Mouse (Mus musculus): Measurements from ENCODE around the gene Gm10985.

Gene Gm10985

DNA sequence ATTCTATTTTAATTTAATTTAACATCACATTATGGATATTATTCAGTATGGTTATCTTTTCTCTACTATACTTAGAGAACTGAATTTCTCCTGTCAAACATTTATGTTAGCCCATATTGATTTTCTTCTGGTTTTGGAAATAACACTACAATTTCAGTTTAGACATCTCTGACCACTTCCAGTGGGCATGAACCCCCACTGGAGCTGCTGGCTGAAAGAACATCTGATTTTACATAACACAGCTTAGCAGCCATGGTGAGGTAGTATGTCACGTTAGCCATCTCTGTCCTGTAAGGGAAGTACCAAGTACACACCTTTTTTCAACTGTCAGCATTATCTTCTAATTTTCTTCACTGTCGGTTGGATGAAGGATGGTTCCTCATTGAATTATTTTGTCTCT lies at the start of gene Gm10985:
Gene Gm10985 (plus strand): TSS at position 301 of the 400 bp plus-strand sequence.
- no peak for DNase-seq (ENCODE audit: low read depth)

DNA sequence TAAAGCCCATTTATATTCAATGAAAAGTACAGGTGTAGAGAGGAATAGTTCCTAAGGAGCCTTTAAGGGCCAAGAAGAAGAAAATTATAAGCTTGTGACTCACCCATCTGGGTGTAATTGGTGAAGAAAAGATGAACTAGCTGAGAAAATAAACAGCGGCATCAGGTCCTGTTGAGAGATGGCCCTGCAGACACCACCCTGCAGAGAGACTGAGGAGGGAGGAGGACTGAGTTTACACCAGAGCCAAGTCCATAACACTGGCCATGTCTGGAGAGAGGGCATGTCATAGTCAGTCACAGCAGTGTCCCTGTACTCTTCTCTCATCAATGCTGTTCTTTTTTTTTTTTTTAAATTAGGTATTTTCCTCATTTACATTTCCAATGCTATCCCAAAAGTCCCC lies 48.0 kb upstream of the Gm10985 start:
- no peak for DNase-seq (ENCODE audit: low read depth)

DNA sequence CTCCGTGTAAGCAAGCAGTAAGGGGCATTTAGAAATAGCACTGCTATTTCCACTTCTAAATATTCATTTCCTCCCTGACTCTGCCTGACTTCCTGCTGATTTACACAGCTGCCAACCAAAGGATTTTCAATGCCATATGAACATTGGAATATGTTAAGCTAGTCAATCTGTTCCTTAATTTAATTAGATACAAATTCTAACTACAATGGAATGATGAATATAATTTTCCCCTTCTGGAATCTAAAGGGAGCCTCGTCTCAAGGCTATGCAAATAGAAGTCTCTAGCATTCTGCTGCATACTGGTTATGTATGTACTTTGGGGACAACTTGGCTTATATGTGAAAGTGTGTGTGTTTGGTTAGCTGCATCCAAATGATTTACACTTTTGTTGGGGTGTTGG lies 45.2 kb upstream of the Gm10985 start:
- no peak for DNase-seq (ENCODE audit: low read depth)

DNA sequence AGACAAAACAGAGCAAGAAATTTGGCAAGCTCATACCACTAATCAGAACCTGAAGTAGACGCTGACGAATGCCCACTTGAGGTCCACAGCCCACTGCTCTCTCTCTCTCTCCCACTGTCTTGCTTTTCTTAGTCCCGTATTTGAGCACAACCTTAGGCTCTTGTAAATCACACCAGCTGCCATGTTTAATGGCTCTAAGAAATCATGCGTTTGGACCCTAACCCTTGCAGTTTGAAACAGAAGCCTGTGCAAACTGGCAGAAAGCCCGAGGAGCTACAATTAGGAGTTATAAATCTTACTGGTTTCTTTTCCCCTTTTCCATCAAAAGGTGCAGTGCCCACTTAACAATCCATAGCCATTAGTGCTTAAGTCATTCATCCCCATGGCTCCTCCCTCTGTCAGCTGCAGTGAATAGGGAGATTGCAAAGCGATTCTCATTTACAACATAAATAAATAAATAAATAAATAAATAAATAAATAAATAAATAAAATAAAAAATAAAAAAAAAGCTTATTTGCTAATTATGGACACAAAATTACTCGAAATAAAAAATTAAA lies 31.4 kb upstream of the Gm10985 start:
- DNase-seq (ENCODE audit: low read depth), result no peak

DNA sequence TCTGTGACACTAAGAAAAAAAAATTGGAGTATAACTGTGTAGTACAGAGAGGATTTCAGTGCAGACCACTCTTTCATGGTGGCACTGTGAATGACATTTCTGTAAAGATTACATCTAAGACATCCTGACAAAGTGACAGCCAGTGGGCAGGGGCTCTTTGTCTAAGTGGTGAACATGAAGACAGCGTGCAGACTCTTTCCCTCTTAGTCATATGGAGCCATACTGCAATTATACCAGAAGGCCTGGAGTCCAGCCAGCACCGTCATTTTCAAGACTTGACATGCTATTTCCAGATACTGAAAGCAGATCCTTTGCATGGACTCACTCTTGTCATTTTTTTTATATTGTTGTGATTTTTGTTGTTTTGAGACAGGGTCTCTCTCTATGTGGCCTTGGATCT lies 10.6 kb upstream of the Gm10985 start:
- DNase-seq (ENCODE audit: low read depth), result no peak

DNA sequence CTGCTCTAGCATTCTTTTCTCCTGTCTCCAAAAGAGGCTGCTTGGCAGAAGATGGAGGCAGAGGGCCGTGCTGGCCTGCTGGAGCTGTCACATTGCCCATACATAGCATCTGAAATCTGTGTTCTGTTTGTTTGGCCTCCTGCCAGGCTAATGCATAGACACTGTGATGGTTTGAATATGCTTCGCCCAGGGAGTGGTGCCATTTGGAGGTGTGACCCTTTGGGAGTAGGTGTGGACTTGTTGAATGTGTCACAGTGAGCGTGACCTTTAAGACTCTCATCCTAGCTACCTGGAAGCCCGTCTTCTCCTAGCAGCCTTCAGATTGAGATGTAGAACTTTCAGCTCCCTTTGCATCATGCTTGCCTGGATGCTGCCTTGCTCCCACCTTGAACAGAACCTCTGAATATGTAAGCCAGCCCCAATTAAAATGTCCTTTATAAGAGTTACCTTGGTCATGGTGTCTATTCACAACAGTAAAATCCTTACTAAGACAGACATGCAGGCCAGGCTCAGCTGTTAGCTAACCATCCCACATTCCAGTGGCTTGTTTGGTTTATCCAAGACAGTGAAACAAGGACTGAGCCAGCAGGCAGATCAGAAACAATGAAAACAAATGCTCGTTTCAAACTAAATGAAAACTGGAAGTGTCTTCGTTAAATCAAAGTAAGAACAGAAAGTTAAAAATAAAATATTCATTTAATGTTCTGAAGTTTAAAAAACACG lies 1.5 kb downstream of the Gm10985 start:
- DNase-seq (ENCODE audit: low read depth), result no peak

DNA sequence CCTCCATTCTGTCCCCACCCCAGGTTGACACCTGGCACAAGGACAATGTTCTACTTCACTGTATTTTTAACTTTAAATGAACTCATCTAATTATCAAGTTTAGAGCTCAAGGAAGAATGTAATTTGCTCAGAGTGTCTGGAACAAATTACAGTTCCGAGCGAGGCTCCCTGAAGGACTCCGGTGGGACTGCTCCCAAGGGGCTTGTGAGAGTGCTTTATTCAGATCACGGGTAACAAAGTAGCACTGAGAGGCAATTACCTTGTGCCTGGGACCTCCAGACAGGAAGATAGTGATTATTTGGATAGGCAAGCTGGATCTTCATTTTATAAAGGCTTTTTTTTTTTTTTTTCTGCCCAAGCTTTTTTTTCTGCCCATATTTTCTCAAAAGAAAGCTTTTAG lies 2.8 kb downstream of the Gm10985 start:
- no peak for DNase-seq (ENCODE audit: low read depth)

DNA sequence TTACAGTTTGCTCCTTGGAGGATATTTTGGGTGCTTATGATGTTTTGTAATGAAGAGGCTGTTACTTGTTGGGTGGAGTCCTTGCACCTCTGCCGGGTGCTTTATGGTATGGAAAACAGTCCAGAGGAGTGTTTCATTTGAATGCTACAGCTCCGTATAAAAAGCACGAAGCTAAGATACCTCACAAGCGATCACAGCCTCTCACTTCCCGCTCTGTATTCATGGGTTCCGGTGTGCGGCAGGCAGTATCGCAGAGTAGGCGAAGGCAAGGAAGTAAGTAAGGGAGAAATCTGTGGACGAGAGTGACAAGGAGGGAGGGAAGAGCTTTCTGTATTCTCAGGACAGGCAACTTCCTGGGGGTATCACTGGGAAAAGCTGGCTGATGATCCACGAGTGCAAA lies 3.4 kb downstream of the Gm10985 start:
- DNase-seq (ENCODE audit: low read depth), result no peak

DNA sequence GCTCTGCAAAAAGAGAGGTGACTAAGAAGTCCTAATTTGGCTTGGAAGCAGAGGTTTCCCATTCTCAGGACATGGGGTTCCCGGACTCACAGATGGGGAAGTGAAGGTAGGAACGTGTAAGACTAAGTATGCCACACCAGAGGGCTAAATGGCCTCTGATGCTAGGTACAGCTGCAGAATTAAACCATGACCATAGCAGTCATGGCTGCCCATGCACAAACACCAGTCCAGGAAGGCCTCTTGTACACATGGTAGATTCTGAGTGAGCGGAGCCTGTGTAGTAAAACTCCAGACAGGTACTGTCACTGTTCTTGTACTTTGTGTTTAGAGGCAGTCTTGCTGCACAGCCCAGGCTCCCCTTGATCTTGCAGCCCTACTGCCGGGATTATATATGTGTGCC lies 9.4 kb downstream of the Gm10985 start:
- no peak for DNase-seq (ENCODE audit: low read depth)

DNA sequence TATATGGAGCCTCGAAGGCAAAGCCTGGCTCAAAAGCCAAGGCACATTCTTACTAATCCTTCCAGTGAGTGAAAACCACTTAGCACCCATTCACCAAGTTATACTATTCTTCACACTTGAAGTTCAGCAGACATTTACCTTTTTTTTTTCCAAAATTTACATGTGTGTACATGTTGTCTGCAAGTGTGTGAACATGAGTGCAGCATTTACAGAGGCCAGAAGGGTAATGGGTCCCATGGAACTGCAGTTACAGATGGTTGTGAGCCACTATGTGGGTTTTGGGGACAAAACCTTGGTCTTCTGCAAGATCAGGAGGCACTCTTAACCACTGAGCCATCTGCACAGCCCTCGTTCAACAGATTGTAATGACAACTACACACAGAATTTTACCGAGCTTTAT lies 9.9 kb downstream of the Gm10985 start:
- DNase-seq (ENCODE audit: low read depth), result no peak

DNA sequence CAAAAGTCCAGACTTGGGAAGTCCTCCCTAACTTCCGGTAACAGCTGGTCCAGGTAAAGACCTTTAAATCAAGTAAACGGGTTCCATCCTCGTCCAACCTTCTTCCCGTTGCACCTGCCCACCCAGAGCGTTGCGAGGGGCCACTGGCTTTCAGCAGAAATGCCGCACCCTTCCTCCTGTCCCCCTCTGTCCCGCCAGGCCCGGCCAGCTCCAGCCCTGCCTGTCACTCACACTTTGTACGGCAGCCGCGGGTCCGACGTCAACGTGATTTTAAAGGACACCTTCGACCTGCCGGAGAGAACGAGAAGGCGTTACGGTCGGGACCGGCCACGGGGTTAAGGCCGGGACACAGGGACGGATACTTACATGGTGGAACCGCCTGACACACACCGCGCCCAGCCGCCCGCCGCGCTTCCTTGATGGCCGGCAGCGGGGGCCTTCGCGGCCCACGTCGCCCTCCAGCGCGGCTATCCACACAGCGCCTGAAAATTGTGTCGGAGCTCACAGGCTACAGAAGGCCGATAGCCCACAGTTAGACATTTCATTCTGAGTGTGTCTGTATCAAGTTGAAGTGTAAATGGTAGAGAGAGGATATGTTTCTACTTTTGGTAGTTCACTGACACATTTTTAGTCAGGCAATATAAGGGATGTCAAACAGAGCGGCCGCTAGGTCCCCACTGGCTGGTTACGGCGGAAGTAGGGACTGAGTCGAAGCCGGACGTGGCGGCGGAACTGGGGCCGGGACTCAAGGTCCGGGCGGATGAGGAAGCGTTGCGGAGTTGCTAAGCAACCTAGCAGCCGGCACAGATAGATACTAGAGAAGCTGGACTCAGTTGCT lies 18.7 kb downstream of the Gm10985 start, which contains the start of gene Ufm1:
Gene Ufm1 (minus strand): TSS at position 448 of the 838 bp plus-strand sequence.
- peak; percentile 86 for DNase-seq (ENCODE audit: low read depth)

DNA sequence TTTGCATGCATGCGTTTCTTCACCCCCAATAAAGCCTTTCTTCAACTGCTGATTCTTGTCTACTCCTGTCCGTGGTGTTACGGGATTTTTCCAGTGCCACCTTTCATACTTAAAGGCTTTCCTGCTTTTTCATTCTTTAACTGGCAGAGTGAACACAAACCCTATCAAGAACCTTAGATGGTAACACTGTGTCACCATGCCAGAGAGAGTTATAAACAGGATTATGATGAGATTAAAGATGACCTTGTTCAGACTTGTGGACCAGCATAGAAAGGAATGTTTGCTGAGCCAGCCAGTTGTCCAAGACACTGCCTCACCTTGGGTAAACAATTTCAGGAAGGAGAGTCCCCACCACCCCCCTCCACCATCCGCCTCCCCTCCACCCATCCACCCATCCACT lies 23.3 kb downstream of the Gm10985 start:
- no peak for DNase-seq (ENCODE audit: low read depth)

DNA sequence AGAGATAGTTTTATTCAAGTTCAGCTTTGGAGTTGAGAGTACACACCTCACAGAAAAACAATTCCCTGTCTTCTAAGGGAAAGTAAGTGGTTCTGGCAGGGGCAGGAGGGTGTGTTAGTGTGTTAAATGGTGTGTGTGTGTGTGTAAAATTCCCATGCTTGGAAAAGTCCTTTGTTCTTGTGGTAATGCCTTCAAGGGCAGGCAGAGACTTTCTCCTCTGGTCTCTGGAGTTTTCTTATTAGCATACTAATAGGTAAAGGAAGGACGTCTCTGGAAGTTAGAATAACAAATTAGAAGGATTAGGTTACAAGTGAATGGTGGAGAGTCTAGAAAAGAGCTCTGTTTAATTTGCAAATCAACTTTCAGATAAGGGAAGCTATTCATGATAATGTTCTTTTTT lies 24.4 kb downstream of the Gm10985 start:
- no peak for DNase-seq (ENCODE audit: low read depth)

DNA sequence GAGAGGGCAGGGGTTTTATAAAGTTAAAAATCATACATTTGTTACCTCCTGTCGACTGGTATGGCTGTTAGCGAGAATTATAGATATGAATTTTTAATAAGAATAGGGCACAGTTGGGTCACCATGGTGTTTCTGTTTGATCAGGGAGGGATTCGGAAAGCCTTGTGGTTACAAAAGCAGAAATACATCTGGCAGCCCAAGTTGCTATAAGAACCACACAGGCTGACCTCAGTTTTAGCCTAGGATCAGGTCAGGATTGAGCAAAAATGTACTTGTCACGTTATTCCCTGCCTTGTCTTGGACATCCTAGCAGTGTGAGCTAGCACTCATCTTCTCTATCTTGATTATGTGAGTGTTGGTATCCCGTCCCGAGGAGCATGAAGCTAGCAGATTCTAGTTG lies 25.6 kb downstream of the Gm10985 start:
- no peak for DNase-seq (ENCODE audit: low read depth)

DNA sequence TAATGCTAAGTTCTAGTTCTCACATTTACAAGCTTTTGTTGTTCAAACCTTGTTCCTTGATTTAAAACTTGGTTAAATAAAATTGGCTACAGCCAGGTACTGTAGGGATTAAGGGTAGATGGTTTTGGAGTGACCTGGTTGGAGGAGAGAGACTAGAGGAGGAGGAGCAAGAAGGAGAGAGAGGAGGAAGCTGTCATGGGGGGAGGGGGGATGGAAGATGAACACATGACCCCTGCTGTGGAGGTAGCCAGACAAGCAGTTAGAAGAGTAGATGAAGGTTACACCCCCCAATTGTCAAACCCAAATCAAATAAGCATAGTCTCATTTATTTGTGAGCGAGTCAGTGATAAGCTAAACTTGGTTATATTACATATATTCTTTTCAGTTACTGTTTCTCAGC lies 26.7 kb downstream of the Gm10985 start:
- no peak for DNase-seq (ENCODE audit: low read depth)

DNA sequence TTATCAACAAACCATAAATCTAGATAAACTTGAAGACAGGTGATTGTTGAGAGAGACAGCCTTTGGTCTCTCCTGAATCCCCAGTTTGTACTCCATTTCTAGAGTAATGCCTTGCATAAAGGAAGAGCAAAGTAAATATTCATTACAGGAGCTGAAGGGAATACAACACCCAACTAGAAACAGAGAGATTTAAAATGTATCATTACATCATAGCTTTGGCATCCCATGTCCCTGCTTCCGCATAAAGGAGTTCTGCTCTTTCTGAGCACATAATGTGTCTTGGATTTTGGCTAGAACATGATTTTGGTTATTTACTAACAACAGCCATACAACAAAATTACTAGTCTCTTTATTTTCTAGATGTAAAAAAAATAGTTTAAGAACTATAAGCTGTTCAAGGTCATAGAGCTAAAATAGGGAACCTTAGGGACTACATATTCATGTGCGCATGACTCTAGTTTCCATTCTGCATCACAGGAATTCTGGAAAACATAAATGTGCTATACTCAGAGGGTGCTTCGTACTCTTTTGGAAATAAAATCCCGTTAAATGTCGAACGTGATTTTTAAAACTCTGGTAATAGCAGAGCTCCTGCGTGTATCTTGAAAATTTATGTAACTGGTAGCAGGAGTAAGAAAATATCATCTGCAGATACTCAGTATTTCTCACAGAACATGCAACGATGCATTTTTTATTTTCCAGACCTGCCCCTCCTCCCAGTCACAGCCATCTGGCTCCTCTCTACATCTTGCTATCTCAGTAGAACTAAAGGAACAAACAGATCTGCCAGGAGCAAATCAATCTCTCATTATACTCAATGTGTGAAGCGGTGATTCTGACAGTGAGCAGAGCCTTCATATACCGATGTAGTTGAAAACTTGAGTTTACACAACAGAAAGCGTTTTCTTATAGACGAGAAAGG lies 46.0 kb downstream of the Gm10985 start:
- DNase-seq (ENCODE audit: low read depth), result no peak
